Mouse (Mus musculus) neutrophil, adult 65 days (primary cell): ENCODE data around the gene Ccdc33. TPM values are rescaled to one million over a fixed set of nuclear protein-coding genes. Genes with fewer than 3 reads are reported as not detected.

Experiments used
- total RNA-seq: library from RNA; stranded (reverse); gene quantifications from 2 replicates; pipeline ENCODE4 v1.2.4, GENCODE M21; 2023

Gene Ccdc33
- not detected in 2 replicates for total RNA-seq

DNA sequence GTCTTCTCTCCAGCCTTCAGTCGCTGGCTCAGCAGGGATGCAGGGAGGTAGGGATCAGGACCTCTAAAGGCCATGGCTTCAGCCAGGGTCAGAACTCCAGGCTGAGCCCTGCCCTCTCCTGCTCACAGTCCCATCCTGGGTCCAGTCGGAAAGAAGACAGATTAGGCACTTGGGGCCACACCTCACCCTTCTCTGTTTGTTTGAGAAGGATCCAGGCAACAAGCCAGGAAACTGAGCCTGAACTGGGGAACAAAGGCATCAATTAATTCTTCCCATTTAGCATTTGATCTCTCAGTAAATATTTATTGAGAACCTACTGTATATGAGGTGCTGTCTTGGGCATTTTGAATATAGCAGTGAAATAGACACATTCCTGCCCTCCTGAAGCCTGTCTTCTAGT lies at the start of gene Ccdc33:
Ccdc33 (minus strand) TSS at position 153 of the 400 bp plus-strand sequence.

DNA sequence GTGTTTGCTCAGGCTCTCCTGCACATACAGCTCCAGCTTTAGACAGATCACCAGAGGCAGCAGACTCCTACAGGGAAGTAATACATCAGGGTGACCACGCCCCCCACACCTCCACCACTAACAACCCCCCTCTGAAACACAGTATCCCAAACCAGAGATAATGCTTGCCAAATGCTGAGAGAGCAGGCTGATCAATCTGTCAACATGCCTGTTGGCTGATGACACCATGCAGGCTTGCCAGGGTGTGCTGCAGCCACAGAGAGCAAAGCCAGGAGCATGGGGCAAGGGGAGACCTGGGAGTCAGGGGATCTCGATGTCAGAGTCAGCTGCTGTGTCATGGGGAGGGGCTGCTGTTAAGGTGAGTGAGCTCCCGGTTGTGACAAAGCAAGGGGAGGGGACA lies 55.1 kb downstream of the Ccdc33 start, which contains the start of gene Stra6:
Stra6 (plus strand) TSS at position 258 of the 400 bp plus-strand sequence.

GRCm38 (mm10) chr9:58005753-58006461 lies 112.7 kb downstream of the Ccdc33 start, which contains the start of gene Cyp11a1:
TSS of gene Cyp11a1 (plus strand) at chr9:58006411.

Other genes starting within 250 kb of the Ccdc33 start
- 57.9 and 62.1 TPM in 2 replicates for gene Ubl7, start 207.8 kb downstream of the Ccdc33 start, total RNA-seq
- 32.7 and 34.0 TPM in 2 replicates for gene Sema7a, start 178.7 kb downstream of the Ccdc33 start, total RNA-seq
- gene Cyp11a1, start 112.4 kb downstream of the Ccdc33 start, total RNA-seq, result 2.3 and 3.1 TPM in 2 replicates
- gene Stra6, start 55.0 kb downstream of the Ccdc33 start, total RNA-seq, result not detected in 2 replicates
- 0.38 TPM in 1 of 2 replicates, not detected in the other for gene Islr, start 85.5 kb upstream of the Ccdc33 start, total RNA-seq
- gene Islr2, start 85.5 kb upstream of the Ccdc33 start, total RNA-seq, result 0.16 TPM in 1 of 2 replicates, not detected in the other
- 18.9 and 27.7 TPM in 2 replicates for gene Pml, start 131.0 kb upstream of the Ccdc33 start, total RNA-seq
- 7.1 and 10.3 TPM in 2 replicates for gene Stoml1, start 134.3 kb upstream of the Ccdc33 start, total RNA-seq
- gene Loxl1, start 194.4 kb upstream of the Ccdc33 start, total RNA-seq, result not detected in 2 replicates